Mouse (Mus musculus): ENCODE measurements around the gene Gm10972. TPM values are rescaled to one million over a fixed set of nuclear protein-coding genes. Genes with fewer than 3 reads are reported as not detected.
"Not testable (repeated sequence)": the region's sequence is repeated elsewhere in the genome, so short reads cannot be mapped to it uniquely, and the experiment has no call there.

The Gm10972 gene
- polyA plus RNA-seq, 2 experiments: not detected

DNA sequence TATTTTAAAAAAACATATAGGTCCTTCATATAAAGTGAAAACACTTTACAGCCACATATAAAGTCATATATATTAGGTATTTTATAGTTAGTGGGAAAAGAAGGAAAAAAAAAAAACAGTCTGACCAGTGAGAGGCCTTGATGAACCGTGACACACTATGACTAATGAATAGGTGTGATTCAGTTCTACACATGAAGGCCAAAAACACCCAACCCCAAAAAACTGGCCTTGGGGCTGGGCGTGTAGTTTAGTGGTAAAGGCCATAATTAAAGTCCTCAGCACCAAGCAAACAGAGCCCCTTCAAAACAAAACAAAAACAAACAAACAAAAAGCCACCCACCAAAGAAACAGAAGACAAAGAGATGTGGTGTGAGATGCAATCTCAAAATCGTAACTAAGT lies 13.0 kb upstream of the Gm10972 start:
- Histone ChIP-seq H3K4me1 (ENCODE audit: control insufficient read depth, insufficient read depth, low read length) (no peaks in the 10 kb centered on the region), H3K9me3 (ENCODE audit: control insufficient read depth, low read length) (no peaks in the 10 kb centered on the region), H3K4me3 (replicated peaks; ENCODE audit: low read length) (no peak overlapping the region), H3K9ac (ENCODE audit: low read depth, low read length, severe bottlenecking) (no peak overlapping the region), H3K36me3 (ENCODE audit: control insufficient read depth, insufficient read depth, low read length) (no peaks in the 10 kb centered on the region), H3K4me2 (replicated peaks; ENCODE audit: low read depth, low read length, severe bottlenecking) (no peak overlapping the region), H3K27ac (replicated peaks; ENCODE audit: low read depth, low read length) (no peak overlapping the region), H3K27me3 (ENCODE audit: control insufficient read depth, insufficient read depth, low read length) (no peaks in the 10 kb centered on the region)
- ATAC-seq (ENCODE audit: low FRiP score, low read depth) (no peak), DNase-seq (ENCODE audit: low spot score) (no peak)
- TF ChIP-seq POLR2A (IDR thresholded peaks at IDR 0.05; ENCODE audit: borderline replicate concordance, extremely low read depth, insufficient read depth, insufficient read length): no peak
- 72% methylated on average over 3 of the region's 3 CpGs for WGBS

GRCm38 (mm10) chr3:94648755-94649590 lies 6.1 kb downstream of the Gm10972 start:
- DNase-seq (ENCODE audit: low spot score) (peak; percentile 34), ATAC-seq (ENCODE audit: low FRiP score, low read depth) (peak; percentile 81)
- no peaks in the 10 kb centered on the region for H3K27me3 ChIP-seq (ENCODE audit: control insufficient read depth, insufficient read depth, low read length)
- no peak overlapping the region for H3K4me3 ChIP-seq (replicated peaks; ENCODE audit: low read length)
- no peak overlapping the region for H3K4me2 ChIP-seq (replicated peaks; ENCODE audit: low read depth, low read length, severe bottlenecking)
- 5% methylated on average over 6 of the region's 6 CpGs for WGBS
- peak overlapping the region; percentile 39; the same call in 1 of the 2 replicates for H3K27ac ChIP-seq (replicated peaks; ENCODE audit: low read depth, low read length)
- no peak for TF ChIP-seq POLR2A (IDR thresholded peaks at IDR 0.05; ENCODE audit: borderline replicate concordance, extremely low read depth, insufficient read depth, insufficient read length)
- peaks cover 10% of the 10 kb centered on the region for H3K4me1 ChIP-seq (ENCODE audit: control insufficient read depth, insufficient read depth, low read length)
- no peak overlapping the region for H3K9ac ChIP-seq (ENCODE audit: low read depth, low read length, severe bottlenecking)
- H3K9me3 ChIP-seq (ENCODE audit: control insufficient read depth, low read length): no peaks in the 10 kb centered on the region
- no peaks in the 10 kb centered on the region for H3K36me3 ChIP-seq (ENCODE audit: control insufficient read depth, insufficient read depth, low read length)

GRCm38 (mm10) chr3:94650409-94650808 lies 7.5 kb downstream of the Gm10972 start:
- TF ChIP-seq POLR2A (IDR thresholded peaks at IDR 0.05; ENCODE audit: borderline replicate concordance, extremely low read depth, insufficient read depth, insufficient read length): no peak
- ATAC-seq (ENCODE audit: low FRiP score, low read depth): no peak
- H3K4me2 ChIP-seq (replicated peaks; ENCODE audit: low read depth, low read length, severe bottlenecking): no peak overlapping the region
- WGBS: 44% methylated on average over 7 of the region's 7 CpGs
- no peaks in the 10 kb centered on the region for H3K9me3 ChIP-seq (ENCODE audit: control insufficient read depth, low read length)
- DNase-seq (ENCODE audit: low spot score): no peak
- H3K27me3 ChIP-seq (ENCODE audit: control insufficient read depth, insufficient read depth, low read length): no peaks in the 10 kb centered on the region
- no peak overlapping the region for H3K27ac ChIP-seq (replicated peaks; ENCODE audit: low read depth, low read length)
- H3K4me1 ChIP-seq (ENCODE audit: control insufficient read depth, insufficient read depth, low read length): peaks cover 10% of the 10 kb centered on the region
- H3K4me3 ChIP-seq (replicated peaks; ENCODE audit: low read length): no peak overlapping the region
- no peaks in the 10 kb centered on the region for H3K36me3 ChIP-seq (ENCODE audit: control insufficient read depth, insufficient read depth, low read length)
- H3K9ac ChIP-seq (ENCODE audit: low read depth, low read length, severe bottlenecking): no peak overlapping the region

- whole genome bisulfite sequencing: 70% methylated on average over 1 of the region's 1 CpGs
- H3K9ac ChIP-seq (ENCODE audit: low read depth, low read length, severe bottlenecking); H3K36me3 ChIP-seq (ENCODE audit: control insufficient read depth, insufficient read depth, low read length); H3K27ac ChIP-seq (replicated peaks; ENCODE audit: low read depth, low read length); H3K27me3 ChIP-seq (ENCODE audit: control insufficient read depth, insufficient read depth, low read length); DNase-seq (ENCODE audit: low spot score); ATAC-seq (ENCODE audit: low FRiP score, low read depth); H3K4me2 ChIP-seq (replicated peaks; ENCODE audit: low read depth, low read length, severe bottlenecking); H3K4me3 ChIP-seq (replicated peaks; ENCODE audit: low read length); H3K9me3 ChIP-seq (ENCODE audit: control insufficient read depth, low read length): not testable (repeated sequence)
- peaks cover 12% of the 10 kb centered on the region for H3K4me1 ChIP-seq (ENCODE audit: control insufficient read depth, insufficient read depth, low read length)
Observed at GRCm38 (mm10) chr3:94653967-94654366, 11.1 kb downstream of the Gm10972 start.

GRCm38 (mm10) chr3:94657852-94658739 lies 15.2 kb downstream of the Gm10972 start:
- not testable (repeated sequence) for H3K4me1 ChIP-seq (ENCODE audit: control insufficient read depth, insufficient read depth, low read length); H3K9me3 ChIP-seq (ENCODE audit: control insufficient read depth, low read length); H3K27ac ChIP-seq (replicated peaks; ENCODE audit: low read depth, low read length); DNase-seq (ENCODE audit: low spot score); H3K27me3 ChIP-seq (ENCODE audit: control insufficient read depth, insufficient read depth, low read length); H3K36me3 ChIP-seq (ENCODE audit: control insufficient read depth, insufficient read depth, low read length)
- 1% methylated on average over 21 of the region's 47 CpGs for WGBS
- Histone ChIP-seq H3K4me2 (replicated peaks; ENCODE audit: low read depth, low read length, severe bottlenecking) (peak overlapping the region; percentile 67), H3K9ac (ENCODE audit: low read depth, low read length, severe bottlenecking) (peak overlapping the region; percentile 36), H3K4me3 (replicated peaks; ENCODE audit: low read length) (peak overlapping the region; percentile 39)
- ATAC-seq (ENCODE audit: low FRiP score, low read depth): peak; percentile 60

- H3K27me3 ChIP-seq (ENCODE audit: control insufficient read depth, insufficient read depth, low read length); H3K4me1 ChIP-seq (ENCODE audit: control insufficient read depth, insufficient read depth, low read length); H3K9me3 ChIP-seq (ENCODE audit: control insufficient read depth, low read length); DNase-seq (ENCODE audit: low spot score); H3K27ac ChIP-seq (replicated peaks; ENCODE audit: low read depth, low read length); H3K36me3 ChIP-seq (ENCODE audit: control insufficient read depth, insufficient read depth, low read length): not testable (repeated sequence)
- peak within 1 kb of the TSS; percentile 36 for H3K9ac ChIP-seq (ENCODE audit: low read depth, low read length, severe bottlenecking)
- 0% methylated on average over 16 of the region's 33 CpGs for WGBS
- ATAC-seq (ENCODE audit: low FRiP score, low read depth): peak; percentile 90
- H3K4me2 ChIP-seq (replicated peaks; ENCODE audit: low read depth, low read length, severe bottlenecking): peak within 1 kb of the TSS; percentile 67
- H3K4me3 ChIP-seq (replicated peaks; ENCODE audit: low read length): peak within 1 kb of the TSS; percentile 39
Observed at GRCm38 (mm10) chr3:94658740-94659095, 15.8 kb downstream of the Gm10972 start, which contains the start of gene Tuft1. Gene Tuft1 (minus strand): TSS chr3:94658872.

DNA sequence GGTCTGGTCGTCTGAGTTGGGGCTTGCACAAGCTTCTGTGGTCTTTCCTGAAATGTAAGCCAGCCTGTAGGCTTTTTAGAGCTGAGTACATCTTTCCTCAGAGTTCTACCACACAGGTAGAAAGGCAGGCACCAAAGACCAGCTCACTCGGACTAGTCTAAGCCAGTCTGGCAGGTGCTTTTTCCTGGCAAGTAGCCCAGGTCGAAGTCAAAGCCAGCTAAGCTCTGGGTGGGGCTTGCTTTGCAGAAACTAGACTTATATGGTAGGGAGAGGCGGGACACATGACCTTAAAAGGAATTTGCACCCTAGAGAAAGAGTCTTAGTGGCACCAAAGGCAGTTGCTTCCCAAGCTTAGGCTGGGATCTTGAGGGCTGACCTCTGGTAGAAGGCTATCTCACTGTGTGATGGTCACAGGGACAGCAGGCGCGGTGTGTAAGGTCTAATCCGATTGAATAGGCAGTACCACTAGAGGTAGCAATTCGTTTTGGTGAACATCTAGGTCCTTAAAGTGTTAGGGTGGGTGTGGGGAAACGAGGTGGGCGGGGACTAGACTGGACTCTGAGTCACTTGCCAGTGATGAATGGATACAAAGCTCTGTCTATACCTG lies 16.3 kb downstream of the Gm10972 start:
- H3K27ac ChIP-seq (replicated peaks; ENCODE audit: low read depth, low read length); H3K9me3 ChIP-seq (ENCODE audit: control insufficient read depth, low read length); H3K9ac ChIP-seq (ENCODE audit: low read depth, low read length, severe bottlenecking); H3K36me3 ChIP-seq (ENCODE audit: control insufficient read depth, insufficient read depth, low read length); H3K4me3 ChIP-seq (replicated peaks; ENCODE audit: low read length); H3K27me3 ChIP-seq (ENCODE audit: control insufficient read depth, insufficient read depth, low read length); H3K4me1 ChIP-seq (ENCODE audit: control insufficient read depth, insufficient read depth, low read length); DNase-seq (ENCODE audit: low spot score): not testable (repeated sequence)
- peak overlapping the region; percentile 15; the same call in 1 of the 2 replicates for H3K4me2 ChIP-seq (replicated peaks; ENCODE audit: low read depth, low read length, severe bottlenecking)
- ATAC-seq (ENCODE audit: low FRiP score, low read depth): peak; percentile 67
- WGBS: 37% methylated on average over 8 of the region's 10 CpGs
